ENCODE assay signal across 21 mouse cellular contexts in the genomic region with DNA sequence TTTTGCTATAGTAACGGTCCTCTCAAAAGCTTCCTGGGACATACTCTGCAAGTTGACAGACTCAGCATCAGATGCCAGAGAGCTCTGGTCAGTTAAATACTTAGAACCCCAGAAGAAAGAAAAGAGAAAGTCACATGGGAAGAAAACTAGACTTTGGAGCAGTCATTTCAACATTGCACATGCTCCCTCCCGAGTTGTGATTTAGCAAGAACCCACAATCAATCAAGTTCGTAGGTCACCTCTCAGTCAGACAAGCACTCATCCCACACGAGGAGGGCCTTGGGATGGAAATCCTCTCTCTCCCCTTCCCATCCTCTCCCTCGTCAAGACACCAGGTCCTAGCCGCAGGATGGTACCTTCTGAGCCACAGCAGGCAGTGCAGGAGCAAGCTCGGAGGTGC.
DNase-seq lines count a peak whose midpoint lies in the region; ATAC-seq lines count a peak whose summit lies in the region.
"Had no signal": no experiment of that assay in that cellular context is flagged by ENCODE, and none has a peak within 500 bp of the region (broad histone marks: within the 10 kb centered on the region; RNA-seq: fewer than 3 reads in every experiment).

No protein-coding gene starts in this region.

- 51% methylated on average over 7 of the region's 7 CpGs for WGBS in liver, embryonic 15.5 days (ENCODE audit: insufficient replicate concordance)

- H3K9ac ChIP-seq in liver, embryonic 15.5 days, result no peak overlapping the region
- H3K9ac ChIP-seq: embryonic facial prominence, embryonic 12.5 days; embryonic facial prominence, embryonic 15.5 days; forebrain, embryonic 15.5 days; heart, embryonic 13.5 days; hindbrain, embryonic 12.5 days; hindbrain, embryonic 15.5 days had no signal

- H3K9me3 ChIP-seq in megakaryocyte, embryonic 14.5 days, result no peaks in the 10 kb centered on the region
- no peaks in the 10 kb centered on the region for H3K9me3 ChIP-seq in liver, embryonic 15.5 days (replicated peaks)
- H3K9me3 ChIP-seq: embryonic facial prominence, embryonic 12.5 days; embryonic facial prominence, embryonic 15.5 days; forebrain, embryonic 15.5 days; heart, embryonic 10.5 days; heart, embryonic 13.5 days; hindbrain, embryonic 12.5 days; hindbrain, embryonic 15.5 days had no signal

- peak; percentile 20 for DNase-seq in adrenal gland, adult 2 months
- no peak for DNase-seq in adrenal gland, adult 18-20 months (ENCODE audit: low spot score in 2 of 2)
- no peak for DNase-seq in heart, postnatal 10 days
- DNase-seq: cerebellum, adult 11 months; cerebellum, adult 2 months; cerebellum, adult 9-11 months; cerebellum, postnatal 25 days; gastrocnemius, postnatal 25 days; heart, adult 18-20 months had no signal

- 0 out of 2 replicates have a peak overlapping the region, but pooled peaks have one; percentile 9 for H3K4me2 ChIP-seq in liver, embryonic 15.5 days
- H3K4me2 ChIP-seq: embryonic facial prominence, embryonic 12.5 days; embryonic facial prominence, embryonic 15.5 days; forebrain, embryonic 15.5 days; heart, embryonic 13.5 days; hindbrain, embryonic 12.5 days; hindbrain, embryonic 15.5 days had no signal

- no peaks in the 10 kb centered on the region for H3K36me3 ChIP-seq in megakaryocyte, embryonic 14.5 days (replicated peaks; ENCODE audit: low read length)
- no peaks in the 10 kb centered on the region for H3K36me3 ChIP-seq in liver, embryonic 15.5 days (replicated peaks)
- H3K36me3 ChIP-seq: forebrain, embryonic 15.5 days had no signal

- intact Hi-C loops in heart, postnatal 10 days (cut with DNase I), result no loop called here

- H3K27me3 ChIP-seq in megakaryocyte, embryonic 14.5 days (replicated peaks), result no peaks in the 10 kb centered on the region
- no peaks in the 10 kb centered on the region for H3K27me3 ChIP-seq in liver, embryonic 15.5 days
- H3K27me3 ChIP-seq: embryonic facial prominence, embryonic 12.5 days; embryonic facial prominence, embryonic 15.5 days; forebrain, embryonic 15.5 days; heart, embryonic 13.5 days; hindbrain, embryonic 12.5 days; hindbrain, embryonic 15.5 days had no signal

- no peaks in the 10 kb centered on the region for H3K4me1 ChIP-seq in megakaryocyte, embryonic 14.5 days
- H3K4me1 ChIP-seq in liver, embryonic 15.5 days (replicated peaks), result no peaks in the 10 kb centered on the region
- H3K4me1 ChIP-seq: embryonic facial prominence, embryonic 12.5 days; embryonic facial prominence, embryonic 15.5 days; forebrain, embryonic 15.5 days; heart, embryonic 10.5 days; hindbrain, embryonic 12.5 days; hindbrain, embryonic 15.5 days had no signal

- peak overlapping the region; percentile 14 for H3K4me3 ChIP-seq in megakaryocyte, embryonic 14.5 days (replicated peaks)
- no peak overlapping the region for H3K4me3 ChIP-seq in liver, embryonic 15.5 days (replicated peaks)
- H3K4me3 ChIP-seq: embryonic facial prominence, embryonic 12.5 days; embryonic facial prominence, embryonic 15.5 days; forebrain, embryonic 15.5 days; heart, embryonic 10.5 days; heart, embryonic 13.5 days; hindbrain, embryonic 12.5 days; hindbrain, embryonic 15.5 days had no signal

- no peak overlapping the region for H3K27ac ChIP-seq in liver, embryonic 15.5 days (replicated peaks)
- H3K27ac ChIP-seq: embryonic facial prominence, embryonic 12.5 days; embryonic facial prominence, embryonic 15.5 days; forebrain, embryonic 15.5 days; heart, embryonic 10.5 days; heart, embryonic 13.5 days; hindbrain, embryonic 12.5 days; hindbrain, embryonic 15.5 days had no signal

- ATAC-seq in megakaryocyte, adult 5-6 weeks (ENCODE audit: poor library complexity, severe bottlenecking), result no peak
- ATAC-seq in liver, embryonic 15.5 days (ENCODE audit: insufficient read depth), result peak; percentile 40; the same call in 1 of the 2 replicates
- ATAC-seq in inflammation-experienced regulatory T-cells, adult 6 months, result no peak
- ATAC-seq: activated CD4-positive, CD25-positive, alpha-beta regulatory T cell, adult 4 months; forebrain, embryonic 15.5 days had no signal
